Mouse (Mus musculus) intestine, postnatal 0 days (tissue): Measurements from ENCODE around the gene Olfr1264. TPM values are rescaled to one million over a fixed set of nuclear protein-coding genes. Genes with fewer than 3 reads are reported as not detected.

Experiments used
- ATAC-seq: fragments of 200-750 bp; cut with Nextera tagmentation; 2 replicates; pipeline ENCODE4 v1.8.0; 2017; ENCODE audit warnings: mild to moderate bottlenecking, moderate TSS enrichment, moderate library complexity
- H3K27ac ChIP-seq: fragments of 300-500 bp; sonication (generic); 2 replicates; pipeline ENCODE4 v1.5.1; 2014; ENCODE audit warnings: mild to moderate bottlenecking, low read depth, low read length, moderate library complexity
- H3K27me3 ChIP-seq: fragments of 300-500 bp; sonication (generic); replicated peaks from 2 replicates; pipeline ENCODE4 v1.6.1; 2014; ENCODE audit warnings: low read length, mixed read lengths; ENCODE audit not compliant: control insufficient read depth, insufficient read depth
- H3K36me3 ChIP-seq: fragments of 300-500 bp; sonication (generic); 2 replicates; pipeline ENCODE4 v1.6.1; 2014; ENCODE audit warnings: mild to moderate bottlenecking, moderate library complexity; ENCODE audit not compliant: control insufficient read depth, insufficient read depth
- H3K4me1 ChIP-seq: fragments of 300-500 bp; sonication (generic); replicated peaks from 2 replicates; pipeline ENCODE4 v1.6.1; 2014; ENCODE audit warnings: antibody characterized with exemption, low read length, mixed read lengths; ENCODE audit not compliant: control insufficient read depth, insufficient read depth
- H3K4me2 ChIP-seq: fragments of 300-500 bp; sonication (generic); replicated peaks from 2 replicates; pipeline ENCODE4 v1.6.1; 2014; ENCODE audit warnings: low read depth, mild to moderate bottlenecking, moderate library complexity
- H3K4me3 ChIP-seq: fragments of 300-500 bp; sonication (generic); 2 replicates; pipeline ENCODE4 v1.5.1; 2014; ENCODE audit warnings: low read depth, low read length
- H3K9ac ChIP-seq: fragments of 300-500 bp; sonication (generic); 2 replicates; pipeline ENCODE4 v1.6.1; 2014; ENCODE audit warnings: mild to moderate bottlenecking, low read depth, low read length
- H3K9me3 ChIP-seq: fragments of 300-500 bp; sonication (generic); 2 replicates; pipeline ENCODE4 v1.6.1; 2016; ENCODE audit warnings: mixed run types; ENCODE audit not compliant: control insufficient read depth
- CTCF ChIP-seq: sonication (generic); IDR thresholded peaks from 2 replicates; pipeline ENCODE4 v1.5.1; 2016; ENCODE audit warnings: low read depth, mild to moderate bottlenecking, control low read depth, antibody characterized with exemption, moderate library complexity
- WGBS: fragments of 180-500 bp; shearing (Covaris S2); extraction: QIAGEN DNeasy Blood & Tissue Kit; methylation state at CpG from one replicate; pipeline ENCODE4 v1.1.7; 2014; 5-methylcytosine and 5-hydroxymethylcytosine counted together
- polyA plus RNA-seq: library from polyadenylated mRNA; unstranded; fragments of >200 nt; fragmentation: Nextera tagmentation; extraction: Ambion mirVana; gene quantifications from 2 replicates; pipeline ENCODE4 v1.2.1, GENCODE M21; 2015

Olfr1264 gene
- polyA plus RNA-seq, result not detected in 2 replicates

DNA sequence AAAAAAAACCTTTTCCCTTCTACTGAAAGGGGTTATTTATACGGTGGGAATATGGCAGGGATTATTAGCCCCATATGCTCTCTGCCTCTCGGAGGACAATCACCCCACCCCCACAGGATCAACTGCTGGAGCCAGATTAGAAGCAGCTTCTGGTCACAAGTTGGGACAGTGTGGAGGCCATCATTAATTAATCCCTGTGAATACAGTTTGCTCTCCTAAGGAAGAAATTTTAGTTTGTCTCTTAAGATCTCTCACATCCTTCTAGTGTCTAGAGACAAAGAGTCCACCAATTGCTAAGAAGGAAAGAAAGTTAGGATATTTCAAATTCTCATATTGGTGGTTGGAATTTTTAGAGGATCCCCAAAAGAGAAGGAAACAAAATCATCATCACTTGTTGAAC is at the start of gene Olfr1264:
Olfr1264 (minus strand) TSS at position 101 of the 400 bp plus-strand sequence.
- Histone ChIP-seq H3K27me3 (no peaks in the 10 kb centered on the region), H3K4me2 (no peak within 1 kb of the TSS), H3K4me1 (no peaks in the 10 kb centered on the region), H3K36me3 (no peaks in the 10 kb centered on the region), H3K9ac (no peak within 1 kb of the TSS), H3K9me3 (no peaks in the 10 kb centered on the region), H3K27ac (no peak within 1 kb of the TSS), H3K4me3 (no peak within 1 kb of the TSS)
- ATAC-seq, result no peak
- TF ChIP-seq CTCF, result no peak
- 80% methylated on average over 2 of the region's 2 CpGs for WGBS

- H3K4me2 ChIP-seq, result no peak overlapping the region
- H3K4me1 ChIP-seq, result no peaks in the 10 kb centered on the region
- no peak for ATAC-seq
- no peak overlapping the region for H3K27ac ChIP-seq
- H3K4me3 ChIP-seq, result no peak overlapping the region
- no peak for TF ChIP-seq CTCF
- no peaks in the 10 kb centered on the region for H3K9me3 ChIP-seq
- no peaks in the 10 kb centered on the region for H3K27me3 ChIP-seq
- 73% methylated on average over 2 of the region's 2 CpGs for WGBS
- no peaks in the 10 kb centered on the region for H3K36me3 ChIP-seq
- H3K9ac ChIP-seq, result no peak overlapping the region
These were observed 44.7 kb upstream of the Olfr1264 start for GRCm38 (mm10) chr2:90070065-90070464.

DNA sequence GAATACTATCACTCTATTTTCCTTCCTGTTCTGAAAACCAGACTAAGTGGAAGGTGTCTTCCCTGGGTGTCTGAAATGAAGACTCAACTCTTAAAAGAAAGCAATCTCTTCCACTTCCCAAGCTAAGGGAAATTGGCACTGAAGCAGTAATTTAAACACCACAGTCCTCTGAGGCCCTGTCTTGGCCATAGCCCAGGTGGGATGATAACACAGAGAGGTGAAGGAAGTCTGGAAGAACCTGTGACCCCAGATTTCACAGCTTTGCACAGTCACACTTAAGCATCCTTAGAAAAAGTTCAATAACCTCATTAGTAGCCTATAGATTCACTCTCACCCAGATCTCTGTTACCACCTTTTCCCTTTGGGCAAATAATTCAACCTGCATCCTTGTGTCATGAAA is 38.1 kb upstream of the Olfr1264 start, which contains the start of gene Olfr140:
Olfr140 (minus strand) TSS at position 101 of the 400 bp plus-strand sequence.
- H3K36me3 ChIP-seq, result no peaks in the 10 kb centered on the region
- H3K27me3 ChIP-seq, result no peaks in the 10 kb centered on the region
- no peak for TF ChIP-seq CTCF
- no peaks in the 10 kb centered on the region for H3K4me1 ChIP-seq
- H3K27ac ChIP-seq, result no peak within 1 kb of the TSS
- H3K9me3 ChIP-seq, result no peaks in the 10 kb centered on the region
- H3K9ac ChIP-seq, result no peak within 1 kb of the TSS
- H3K4me3 ChIP-seq, result no peak within 1 kb of the TSS
- no peak within 1 kb of the TSS for H3K4me2 ChIP-seq
- no peak for ATAC-seq

DNA sequence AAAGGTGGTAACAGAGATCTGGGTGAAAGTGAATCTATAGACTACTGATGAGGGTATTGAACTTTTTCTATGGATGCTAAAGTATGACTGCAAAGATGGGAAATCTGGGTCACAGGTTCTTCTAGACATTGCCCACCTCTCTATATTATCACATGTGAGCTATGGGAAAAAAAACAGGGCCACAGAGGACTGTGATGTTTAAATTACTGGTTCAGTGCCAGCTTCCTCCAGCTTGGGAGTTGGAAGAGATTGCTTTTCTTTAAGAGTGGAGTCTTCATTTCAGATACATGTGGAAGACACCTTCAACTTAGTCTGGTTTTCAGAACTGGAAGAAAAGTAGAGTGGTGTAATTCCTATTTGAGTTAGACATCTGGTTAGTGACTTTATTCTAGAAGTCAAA is 9.7 kb upstream of the Olfr1264 start, which contains the start of gene Olfr1265:
Olfr1265 (plus strand) TSS at position 301 of the 400 bp plus-strand sequence.
- no peak within 1 kb of the TSS for H3K4me2 ChIP-seq
- H3K4me1 ChIP-seq, result no peaks in the 10 kb centered on the region
- H3K4me3 ChIP-seq, result no peak within 1 kb of the TSS
- no peak within 1 kb of the TSS for H3K9ac ChIP-seq
- H3K27ac ChIP-seq, result no peak within 1 kb of the TSS
- ATAC-seq, result no peak
- H3K27me3 ChIP-seq, result no peaks in the 10 kb centered on the region
- no peaks in the 10 kb centered on the region for H3K36me3 ChIP-seq
- no peaks in the 10 kb centered on the region for H3K9me3 ChIP-seq
- no peak for TF ChIP-seq CTCF

- Histone ChIP-seq H3K9me3 (no peaks in the 10 kb centered on the region), H3K4me2 (no peak within 1 kb of the TSS), H3K36me3 (no peaks in the 10 kb centered on the region), H3K27me3 (no peaks in the 10 kb centered on the region), H3K27ac (no peak within 1 kb of the TSS), H3K4me3 (no peak within 1 kb of the TSS), H3K4me1 (no peaks in the 10 kb centered on the region), H3K9ac (no peak within 1 kb of the TSS)
- WGBS, result 77% methylated on average over 2 of the region's 2 CpGs
- TF ChIP-seq CTCF, result no peak
- ATAC-seq, result no peak
These were observed 13.5 kb downstream of the Olfr1264 start, which contains the start of gene Olfr1263 for GRCm38 (mm10) chr2:90011831-90012230. Olfr1263 (plus strand) TSS chr2:90012131.

- no peaks in the 10 kb centered on the region for H3K9me3 ChIP-seq
- TF ChIP-seq CTCF, result no peak
- H3K36me3 ChIP-seq, result no peaks in the 10 kb centered on the region
- ATAC-seq, result no peak
- H3K27me3 ChIP-seq, result no peaks in the 10 kb centered on the region
- H3K4me2 ChIP-seq, result no peak within 1 kb of the TSS
- no peaks in the 10 kb centered on the region for H3K4me1 ChIP-seq
- no peak within 1 kb of the TSS for H3K4me3 ChIP-seq
- no peak within 1 kb of the TSS for H3K9ac ChIP-seq
- H3K27ac ChIP-seq, result no peak within 1 kb of the TSS
These were observed 25.5 kb downstream of the Olfr1264 start, which contains the start of gene Olfr1262 for GRCm38 (mm10) chr2:89999845-90000244. Olfr1262 (plus strand) TSS chr2:90000145.

DNA sequence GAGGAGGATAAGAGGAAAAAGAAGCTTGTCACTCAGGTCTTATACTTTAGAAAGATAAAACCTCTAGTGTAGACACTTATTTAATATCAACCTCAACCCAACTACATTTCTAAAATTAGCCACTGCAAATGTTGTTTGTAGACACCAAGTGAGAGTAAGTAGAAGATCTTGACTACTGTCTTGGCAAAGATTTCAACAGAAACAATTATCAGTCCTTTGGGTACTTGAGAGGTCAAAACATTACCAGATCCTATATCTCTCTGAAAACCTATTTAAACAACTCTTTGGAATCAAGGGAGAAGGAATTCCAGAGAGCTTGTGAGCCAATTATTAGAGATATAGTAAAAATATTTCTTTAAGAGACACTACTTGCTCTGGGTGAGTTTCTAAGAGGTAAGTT is 34.5 kb downstream of the Olfr1264 start, which contains the start of gene Olfr1261:
Olfr1261 (plus strand) TSS at position 301 of the 400 bp plus-strand sequence.
- Histone ChIP-seq H3K4me3 (no peak within 1 kb of the TSS), H3K9ac (no peak within 1 kb of the TSS), H3K4me1 (no peaks in the 10 kb centered on the region), H3K9me3 (no peaks in the 10 kb centered on the region), H3K4me2 (no peak within 1 kb of the TSS), H3K27ac (no peak within 1 kb of the TSS), H3K36me3 (no peaks in the 10 kb centered on the region), H3K27me3 (no peaks in the 10 kb centered on the region)
- no peak for ATAC-seq
- no peak for TF ChIP-seq CTCF
